Mouse (Mus musculus) stomach, postnatal 0 days (tissue): ENCODE measurements around the gene Fgf9.

Source experiments
- CTCF ChIP-seq: IDR thresholded peaks from 2 replicates; pipeline ENCODE4 v1.5.1; 2016; ENCODE audit warnings: antibody characterized with exemption, low read depth, mild to moderate bottlenecking, moderate library complexity
- EP300 ChIP-seq: optimal IDR thresholded peaks from 2 replicates; pipeline ENCODE3; 2016; ENCODE audit warnings: antibody characterized with exemption

GRCm38 (mm10) chr14:58070481-58071119, at the start of gene Fgf9:
- TF ChIP-seq CTCF: no peak
- no peak for TF ChIP-seq EP300
